Mouse (Mus musculus): Measurements from ENCODE around the gene Sh2d7. TPM values are rescaled to one million over a fixed set of nuclear protein-coding genes. Genes with fewer than 3 reads are reported as not detected.

Gene Sh2d7
- polyA plus RNA-seq, 1 experiment: not detected

- H3K27ac ChIP-seq (replicated peaks; ENCODE audit: low read depth, low read length): no peak overlapping the region
- H3K4me1 ChIP-seq (ENCODE audit: control insufficient read depth, insufficient read depth, insufficient read length, low read length): no peaks in the 10 kb centered on the region
- no peak overlapping the region for H3K4me3 ChIP-seq (ENCODE audit: insufficient read depth, low read depth, low read length)
Observed at GRCm38 (mm10) chr9:54532926-54533325, 5.9 kb upstream of the Sh2d7 start.

GRCm38 (mm10) chr9:54533975-54534374 lies 4.8 kb upstream of the Sh2d7 start:
- H3K27ac ChIP-seq (replicated peaks; ENCODE audit: low read depth, low read length): no peak overlapping the region
- H3K4me3 ChIP-seq (ENCODE audit: insufficient read depth, low read depth, low read length): no peak overlapping the region
- H3K4me1 ChIP-seq (ENCODE audit: control insufficient read depth, insufficient read depth, insufficient read length, low read length): no peaks in the 10 kb centered on the region

GRCm38 (mm10) chr9:54536236-54536635 lies 2.5 kb upstream of the Sh2d7 start:
- no peak overlapping the region for H3K4me3 ChIP-seq (ENCODE audit: insufficient read depth, low read depth, low read length)
- H3K4me1 ChIP-seq (ENCODE audit: control insufficient read depth, insufficient read depth, insufficient read length, low read length): no peaks in the 10 kb centered on the region
- no peak overlapping the region for H3K27ac ChIP-seq (replicated peaks; ENCODE audit: low read depth, low read length)

GRCm38 (mm10) chr9:54537030-54537429 lies 1.8 kb upstream of the Sh2d7 start:
- no peak overlapping the region for H3K27ac ChIP-seq (replicated peaks; ENCODE audit: low read depth, low read length)

GRCm38 (mm10) chr9:54537480-54537879 lies 1.3 kb upstream of the Sh2d7 start:
- Histone ChIP-seq H3K4me1 (ENCODE audit: control insufficient read depth, insufficient read depth, insufficient read length, low read length) (no peaks in the 10 kb centered on the region), H3K27ac (replicated peaks; ENCODE audit: low read depth, low read length) (no peak overlapping the region), H3K4me3 (ENCODE audit: insufficient read depth, low read depth, low read length) (no peak overlapping the region)

More at GRCm38 (mm10) chr9:54537030-54537429, 1.8 kb upstream of the Sh2d7 start:
- Histone ChIP-seq H3K4me3 (ENCODE audit: insufficient read depth, low read depth, low read length) (no peak overlapping the region), H3K4me1 (ENCODE audit: control insufficient read depth, insufficient read depth, insufficient read length, low read length) (no peaks in the 10 kb centered on the region)

GRCm38 (mm10) chr9:54538244-54538643 lies 540 bp upstream of the Sh2d7 start:
- no peak overlapping the region for H3K27ac ChIP-seq (replicated peaks; ENCODE audit: low read depth, low read length)
- no peak overlapping the region for H3K4me3 ChIP-seq (ENCODE audit: insufficient read depth, low read depth, low read length)
- H3K4me1 ChIP-seq (ENCODE audit: control insufficient read depth, insufficient read depth, insufficient read length, low read length): no peaks in the 10 kb centered on the region

- no peak overlapping the region for H3K27ac ChIP-seq (replicated peaks; ENCODE audit: low read depth, low read length)
- H3K4me3 ChIP-seq (ENCODE audit: insufficient read depth, low read depth, low read length): no peak overlapping the region
- no peaks in the 10 kb centered on the region for H3K4me1 ChIP-seq (ENCODE audit: control insufficient read depth, insufficient read depth, insufficient read length, low read length)
Observed at GRCm38 (mm10) chr9:54540801-54541200, 2.0 kb downstream of the Sh2d7 start.

GRCm38 (mm10) chr9:54544212-54544953 lies 5.6 kb downstream of the Sh2d7 start:
- H3K4me3 ChIP-seq (ENCODE audit: insufficient read depth, low read depth, low read length): no peak overlapping the region
- H3K27ac ChIP-seq (replicated peaks; ENCODE audit: low read depth, low read length): no peak overlapping the region
- H3K4me1 ChIP-seq (ENCODE audit: control insufficient read depth, insufficient read depth, insufficient read length, low read length): no peaks in the 10 kb centered on the region

- Histone ChIP-seq H3K4me1 (ENCODE audit: control insufficient read depth, insufficient read depth, insufficient read length, low read length) (peaks cover 5% of the 10 kb centered on the region; the same call in 1 of the 2 replicates), H3K27ac (replicated peaks; ENCODE audit: low read depth, low read length) (no peak overlapping the region), H3K4me3 (ENCODE audit: insufficient read depth, low read depth, low read length) (no peak overlapping the region)
Observed at GRCm38 (mm10) chr9:54544954-54545315, 6.2 kb downstream of the Sh2d7 start.

GRCm38 (mm10) chr9:54547536-54547935 lies 8.8 kb downstream of the Sh2d7 start:
- Histone ChIP-seq H3K4me1 (ENCODE audit: control insufficient read depth, insufficient read depth, insufficient read length, low read length) (peaks cover 8% of the 10 kb centered on the region), H3K27ac (replicated peaks; ENCODE audit: low read depth, low read length) (no peak overlapping the region), H3K4me3 (ENCODE audit: insufficient read depth, low read depth, low read length) (no peak overlapping the region)

- H3K4me1 ChIP-seq (ENCODE audit: control insufficient read depth, insufficient read depth, insufficient read length, low read length): peaks cover 8% of the 10 kb centered on the region
- no peak overlapping the region for H3K4me3 ChIP-seq (ENCODE audit: insufficient read depth, low read depth, low read length)
- no peak overlapping the region; the same call in 1 of the 2 replicates for H3K27ac ChIP-seq (replicated peaks; ENCODE audit: low read depth, low read length)
Observed at GRCm38 (mm10) chr9:54549433-54549832, 10.6 kb downstream of the Sh2d7 start.

GRCm38 (mm10) chr9:54552409-54552808 lies 13.6 kb downstream of the Sh2d7 start:
- Histone ChIP-seq H3K4me3 (ENCODE audit: insufficient read depth, low read depth, low read length) (no peak overlapping the region), H3K27ac (replicated peaks; ENCODE audit: low read depth, low read length) (no peak overlapping the region), H3K4me1 (ENCODE audit: control insufficient read depth, insufficient read depth, insufficient read length, low read length) (peaks cover 8% of the 10 kb centered on the region)

- H3K27ac ChIP-seq (replicated peaks; ENCODE audit: low read depth, low read length): no peak overlapping the region
- H3K4me1 ChIP-seq (ENCODE audit: control insufficient read depth, insufficient read depth, insufficient read length, low read length): peaks cover 2% of the 10 kb centered on the region
- no peak overlapping the region for H3K4me3 ChIP-seq (ENCODE audit: insufficient read depth, low read depth, low read length)
Observed at GRCm38 (mm10) chr9:54555044-54555443, 16.3 kb downstream of the Sh2d7 start.

GRCm38 (mm10) chr9:54558731-54559130 lies 19.9 kb downstream of the Sh2d7 start:
- no peaks in the 10 kb centered on the region; the same call in none of the 2 replicates for H3K4me1 ChIP-seq (ENCODE audit: control insufficient read depth, insufficient read depth, insufficient read length, low read length)
- peak overlapping the region; percentile 62 for H3K4me3 ChIP-seq (ENCODE audit: insufficient read depth, low read depth, low read length)
- peak overlapping the region; percentile 87 for H3K27ac ChIP-seq (replicated peaks; ENCODE audit: low read depth, low read length)

- no peaks in the 10 kb centered on the region; the same call in none of the 2 replicates for H3K4me1 ChIP-seq (ENCODE audit: control insufficient read depth, insufficient read depth, insufficient read length, low read length)
- peak within 1 kb of the TSS; percentile 62 for H3K4me3 ChIP-seq (ENCODE audit: insufficient read depth, low read depth, low read length)
- H3K27ac ChIP-seq (replicated peaks; ENCODE audit: low read depth, low read length): peak within 1 kb of the TSS; percentile 87
Observed at GRCm38 (mm10) chr9:54559771-54560471, 21.1 kb downstream of the Sh2d7 start, which contains the start of gene Cib2. Cib2 (minus strand) TSS chr9:54560218.
